Mouse (Mus musculus): ENCODE measurements around the gene Rab40b. TPM values are rescaled to one million over a fixed set of nuclear protein-coding genes. Genes with fewer than 3 reads are reported as not detected.
"Not testable (repeated sequence)": the region's sequence is repeated elsewhere in the genome, so short reads cannot be mapped to it uniquely, and the experiment has no call there.

Gene Rab40b
- total RNA-seq, 2 experiments from 2014 or later, result 9.9 to 11.8 TPM

- intact Hi-C loops (cut with DNase I), result loop anchor here (5.0 kb wide), 2 partner anchors 97 to 117 kb away; partner anchors contain the start of genes Foxk2 and Narf
- Histone ChIP-seq H3K4me3 (peak within 1 kb of the TSS; percentile 92), H3K27ac (peak within 1 kb of the TSS; percentile 97)
- DNase-seq, result peak; percentile 98
- TF ChIP-seq CTCF (IDR thresholded peaks at IDR 0.05), result no peak
These were observed 33.9 kb downstream of the Rab40b start, which contains the start of gene Wdr45b for GRCm38 (mm10) chr11:121354091-121354707. Gene Wdr45b (minus strand): TSS chr11:121354445.

GRCm38 (mm10) chr11:121353326-121354090 is 34.5 kb downstream of the Rab40b start:
- peak; percentile 32; the same call in 1 of the 2 replicates for TF ChIP-seq CTCF (IDR thresholded peaks at IDR 0.05)
- intact Hi-C loops (cut with DNase I), result loop anchor here (5.0 kb wide), 2 partner anchors 96 to 116 kb away; partner anchors contain the start of genes Foxk2 and Narf
- DNase-seq, result peak; percentile 58
- Histone ChIP-seq H3K4me3 (peak overlapping the region; percentile 92), H3K27ac (peak overlapping the region; percentile 97)

DNA sequence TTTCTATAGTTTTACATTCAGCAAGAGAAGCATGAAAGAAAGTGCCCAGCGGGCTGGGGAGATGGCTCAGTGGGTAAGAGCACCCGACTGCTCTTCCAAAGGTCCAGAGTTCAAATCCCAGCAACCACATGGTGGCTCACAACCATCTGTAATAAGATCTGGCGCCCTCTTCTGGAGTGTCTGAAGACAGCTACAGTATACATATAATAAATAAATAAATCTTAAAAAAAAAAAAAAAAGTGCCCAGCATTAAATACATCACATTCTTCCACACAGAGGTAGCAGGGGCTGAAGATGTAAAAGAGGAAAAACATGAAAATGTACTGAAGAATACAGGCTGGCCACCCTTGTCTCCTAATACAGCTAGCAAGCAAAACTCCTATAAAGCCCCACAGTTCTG is 39.3 kb downstream of the Rab40b start:
- H3K27ac ChIP-seq; intact Hi-C loops (cut with DNase I); H3K4me3 ChIP-seq; DNase-seq: not testable (repeated sequence)
- peak; percentile 21; the same call in 1 of the 2 replicates for TF ChIP-seq CTCF (IDR thresholded peaks at IDR 0.05)

DNA sequence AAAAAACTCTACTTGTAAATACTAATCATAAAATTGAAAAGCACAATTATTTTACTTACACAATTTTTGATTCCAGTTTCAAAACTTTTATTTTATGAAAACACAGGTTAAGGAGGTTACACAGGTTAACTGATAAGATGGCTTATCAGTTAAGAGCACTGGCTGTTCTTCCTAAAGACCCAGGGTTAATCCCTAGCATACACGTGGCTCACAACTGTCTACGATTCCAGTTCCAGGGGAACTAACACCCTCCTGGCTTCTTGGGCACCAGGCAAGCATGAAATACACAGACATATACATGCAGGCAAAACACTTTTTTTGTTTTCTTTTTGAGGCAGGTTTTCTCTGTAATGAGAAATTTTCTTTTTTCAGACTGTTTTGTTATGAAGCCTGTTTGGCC is 39.9 kb downstream of the Rab40b start:
- intact Hi-C loops (cut with DNase I), result no loop called here
- TF ChIP-seq CTCF (IDR thresholded peaks at IDR 0.05), result no peak
- Histone ChIP-seq H3K4me3 (no peak overlapping the region), H3K27ac (peak overlapping the region; percentile 82; the same call in 1 of the 2 replicates)
- no peak for DNase-seq

DNA sequence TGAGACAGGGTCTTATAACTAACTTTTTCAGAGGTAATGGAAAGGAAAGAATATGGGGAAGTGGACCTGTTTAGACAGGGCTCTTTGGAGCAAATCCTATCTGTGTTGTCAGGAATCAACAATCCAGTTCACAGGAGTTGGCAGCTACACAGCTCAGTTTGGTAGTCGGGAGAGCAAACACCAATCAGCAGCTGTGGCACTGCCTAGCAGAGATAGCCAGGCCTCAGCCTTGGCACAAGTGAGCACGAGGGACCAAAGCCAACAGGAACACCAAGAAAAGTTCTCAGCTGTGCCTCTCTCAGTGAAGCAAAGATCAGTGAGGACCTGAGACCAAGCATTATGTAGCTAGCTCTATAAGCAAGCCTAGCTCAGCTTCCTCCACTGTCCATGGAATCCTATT is 41.0 kb downstream of the Rab40b start:
- Histone ChIP-seq H3K27ac (peak overlapping the region; percentile 82), H3K4me3 (peak overlapping the region; percentile 9; the same call in 1 of the 2 replicates)
- DNase-seq, result peak; percentile 76
- no peak for TF ChIP-seq CTCF (IDR thresholded peaks at IDR 0.05)
- intact Hi-C loops (cut with DNase I), result no loop called here

DNA sequence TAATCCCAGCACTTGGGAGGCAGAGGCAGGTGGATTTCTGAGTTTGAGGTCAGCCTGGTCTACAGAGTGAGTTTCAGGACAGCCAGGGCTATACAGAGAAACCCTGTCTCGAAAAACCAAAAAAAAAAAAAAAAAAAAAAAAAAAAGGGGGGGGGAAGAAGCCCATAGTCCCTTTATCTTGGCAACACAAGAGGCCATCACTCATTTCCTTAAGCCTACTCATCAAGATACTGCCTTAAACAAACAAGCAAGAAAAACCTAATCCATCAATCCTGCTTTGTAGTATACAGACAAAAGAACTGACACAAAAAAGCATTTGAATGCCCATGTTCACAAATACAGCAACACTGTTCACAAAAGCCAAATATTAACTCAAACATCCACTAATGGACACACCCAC is 45.6 kb downstream of the Rab40b start:
- H3K4me3 ChIP-seq; DNase-seq; intact Hi-C loops (cut with DNase I): not testable (repeated sequence)
- peak overlapping the region; percentile 80; the same call in 1 of the 2 replicates for H3K27ac ChIP-seq

GRCm38 (mm10) chr11:121340287-121340686 is 47.8 kb downstream of the Rab40b start:
- no peak for DNase-seq
- Histone ChIP-seq H3K4me3 (no peak overlapping the region), H3K27ac (no peak overlapping the region)
- TF ChIP-seq CTCF (IDR thresholded peaks at IDR 0.05), result no peak
- intact Hi-C loops (cut with DNase I), result no loop called here

- intact Hi-C loops (cut with DNase I), result no loop called here
- Histone ChIP-seq H3K27ac (no peak overlapping the region), H3K4me3 (no peak overlapping the region)
- no peak for TF ChIP-seq CTCF (IDR thresholded peaks at IDR 0.05)
- no peak for DNase-seq
These were observed 48.4 kb downstream of the Rab40b start for GRCm38 (mm10) chr11:121339647-121340046.

- no peak for TF ChIP-seq CTCF (IDR thresholded peaks at IDR 0.05)
- no peak for DNase-seq
- intact Hi-C loops (cut with DNase I), result loop anchor here (5.0 kb wide), 1 partner anchor 39 kb away; no protein-coding TSS in a partner anchor
- Histone ChIP-seq H3K27ac (no peak overlapping the region), H3K4me3 (no peak overlapping the region)
These were observed 56.4 kb downstream of the Rab40b start for GRCm38 (mm10) chr11:121331641-121332040.

DNA sequence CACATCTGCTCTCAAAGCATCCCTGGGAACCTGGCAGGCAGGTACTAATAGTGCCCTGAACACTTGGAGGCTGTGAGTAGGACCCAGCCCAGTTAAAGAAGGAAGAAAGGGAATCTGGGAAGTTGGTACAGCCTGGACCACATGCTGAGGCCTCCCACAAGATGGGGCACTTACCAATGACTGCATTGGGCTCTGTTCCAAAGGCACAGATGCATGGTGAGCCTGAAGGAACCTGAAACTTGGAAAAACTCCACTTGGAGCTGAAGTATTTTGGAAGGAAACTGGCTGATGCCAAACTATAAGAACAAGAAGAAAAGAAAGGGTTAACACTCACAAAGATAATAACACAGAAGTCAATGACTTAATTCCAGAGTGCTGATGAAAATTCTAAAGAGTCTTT is 59.4 kb downstream of the Rab40b start:
- H3K27ac ChIP-seq, result no peak overlapping the region
- intact Hi-C loops (cut with DNase I), result no loop called here
- no peak for DNase-seq
- TF ChIP-seq CTCF (IDR thresholded peaks at IDR 0.05), result no peak
- H3K4me3 ChIP-seq, result no peak overlapping the region

DNA sequence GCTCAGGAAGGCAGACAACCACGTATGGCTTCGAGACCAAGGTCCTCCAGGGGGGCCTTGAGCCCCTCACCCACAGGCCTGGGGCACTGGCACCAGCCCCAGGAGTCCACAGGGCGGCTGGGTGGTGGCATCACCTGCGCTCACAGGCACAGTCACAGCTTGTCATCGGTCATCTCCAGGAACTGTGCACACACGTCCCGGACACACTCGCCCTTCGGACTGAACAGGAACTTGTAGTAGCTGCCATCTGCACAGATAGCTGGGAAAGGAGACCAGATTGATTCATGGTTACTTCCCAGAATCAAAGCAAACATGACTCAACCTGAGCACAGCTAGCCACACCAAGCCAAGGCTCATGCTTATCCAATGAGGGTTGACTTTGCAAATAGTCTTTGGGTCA is 59.8 kb downstream of the Rab40b start:
- Histone ChIP-seq H3K27ac (no peak overlapping the region), H3K4me3 (no peak overlapping the region)
- DNase-seq, result no peak
- intact Hi-C loops (cut with DNase I), result no loop called here
- TF ChIP-seq CTCF (IDR thresholded peaks at IDR 0.05), result no peak

DNA sequence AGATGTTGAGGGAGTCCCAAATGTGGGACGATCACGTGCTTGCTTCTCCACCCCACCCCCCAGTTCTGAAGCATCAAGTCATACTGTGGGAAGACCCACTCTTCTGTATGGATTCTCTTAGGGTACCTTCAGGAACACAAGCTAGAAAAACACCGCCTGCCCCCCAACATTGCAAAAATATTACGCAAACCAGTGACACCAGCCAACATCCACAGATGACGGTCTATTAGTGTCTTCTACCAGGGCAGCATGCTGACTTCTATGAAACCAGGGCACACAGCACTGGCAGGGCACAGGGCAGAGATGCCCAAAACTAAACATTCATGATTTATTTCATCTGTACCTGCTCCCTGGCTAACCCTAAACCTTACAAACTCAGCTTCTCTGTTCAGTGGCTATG is 61.4 kb downstream of the Rab40b start:
- DNase-seq, result no peak
- H3K4me3 ChIP-seq, result no peak overlapping the region
- intact Hi-C loops (cut with DNase I), result no loop called here
- peak overlapping the region; percentile 64 for H3K27ac ChIP-seq
- no peak for TF ChIP-seq CTCF (IDR thresholded peaks at IDR 0.05)

- intact Hi-C loops (cut with DNase I), result no loop called here
- peak; percentile 26 for DNase-seq
These were observed 62.0 kb downstream of the Rab40b start for GRCm38 (mm10) chr11:121326034-121326433.

DNA sequence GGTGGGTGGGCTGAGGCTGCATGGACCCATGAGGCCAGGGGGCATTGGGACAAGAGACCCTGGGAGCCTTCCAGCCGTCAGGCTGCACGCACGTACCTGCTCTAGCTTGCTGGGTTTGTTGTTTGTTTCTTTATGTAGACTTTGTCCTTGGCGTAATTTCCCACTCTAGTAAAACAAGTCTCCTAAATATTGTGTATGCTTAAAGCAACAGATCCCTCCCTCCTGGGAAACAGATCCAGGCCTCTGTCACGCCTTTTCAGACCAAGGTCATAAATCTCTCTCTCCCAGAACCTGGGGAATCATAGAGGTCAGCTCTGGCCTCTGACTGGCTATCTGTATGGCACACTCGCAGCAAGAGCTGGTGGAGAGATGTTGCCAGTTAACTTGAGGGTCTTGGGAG is 80.3 kb downstream of the Rab40b start:
- H3K27ac ChIP-seq; intact Hi-C loops (cut with DNase I); H3K4me3 ChIP-seq; DNase-seq: not testable (repeated sequence)

More at GRCm38 (mm10) chr11:121326034-121326433, 62.0 kb downstream of the Rab40b start:
- TF ChIP-seq CTCF (IDR thresholded peaks at IDR 0.05), result no peak
- Histone ChIP-seq H3K4me3 (no peak overlapping the region), H3K27ac (peak overlapping the region; percentile 64)
